Mouse (Mus musculus) bone marrow, adult 2 months (tissue): ENCODE measurements around the gene Epb41l1. TPM values are rescaled to one million over a fixed set of nuclear protein-coding genes. Genes with fewer than 3 reads are reported as not detected.

Source experiments
- H3K27ac ChIP-seq: fragments of 200-500 bp; 2 replicates; pipeline ENCODE4 v1.5.1; 2012; ENCODE audit warnings: low read depth, mild to moderate bottlenecking, control low read depth, inconsistent platforms, low read length; ENCODE audit not compliant: control insufficient read depth, poor library complexity, insufficient read depth
- H3K4me1 ChIP-seq: fragments of 200-500 bp; 2 replicates; pipeline ENCODE4 v1.6.1; 2011; ENCODE audit warnings: low read length; ENCODE audit not compliant: control insufficient read depth, insufficient read depth
- H3K4me3 ChIP-seq: fragments of 200-500 bp; replicated peaks from 2 replicates; pipeline ENCODE3; 2011; ENCODE audit warnings: mild to moderate bottlenecking, low read depth, low read length, control low read depth; ENCODE audit not compliant: control insufficient read depth
- CTCF ChIP-seq: fragments of 200-500 bp; IDR thresholded peaks from 2 replicates; pipeline ENCODE4 v1.5.1; 2011; ENCODE audit warnings: low read length, control low read depth; ENCODE audit not compliant: control insufficient read depth, insufficient read depth
- POLR2A ChIP-seq: fragments of 200-500 bp; IDR thresholded peaks from 2 replicates; pipeline ENCODE4 v1.6.1; 2011; ENCODE audit warnings: low read depth, mild to moderate bottlenecking, control low read depth, low read length, borderline replicate concordance; ENCODE audit not compliant: control insufficient read depth
- WGBS: fragments of 180-500 bp; shearing (Covaris S2); methylation state at CpG from one replicate; pipeline ENCODE4 v1.1.7; 2018; 5-methylcytosine and 5-hydroxymethylcytosine counted together
- polyA plus RNA-seq: library from polyadenylated mRNA; stranded (reverse); fragments of >200 nt; gene quantifications from 2 replicates; pipeline ENCODE4 v1.2.4, GENCODE M21; 2011; ENCODE audit warnings: low replicate concordance; ENCODE audit not compliant: missing spikeins, insufficient read depth, insufficient read length

Epb41l1 gene
- polyA plus RNA-seq, 1 experiment: 9.1 TPM

DNA sequence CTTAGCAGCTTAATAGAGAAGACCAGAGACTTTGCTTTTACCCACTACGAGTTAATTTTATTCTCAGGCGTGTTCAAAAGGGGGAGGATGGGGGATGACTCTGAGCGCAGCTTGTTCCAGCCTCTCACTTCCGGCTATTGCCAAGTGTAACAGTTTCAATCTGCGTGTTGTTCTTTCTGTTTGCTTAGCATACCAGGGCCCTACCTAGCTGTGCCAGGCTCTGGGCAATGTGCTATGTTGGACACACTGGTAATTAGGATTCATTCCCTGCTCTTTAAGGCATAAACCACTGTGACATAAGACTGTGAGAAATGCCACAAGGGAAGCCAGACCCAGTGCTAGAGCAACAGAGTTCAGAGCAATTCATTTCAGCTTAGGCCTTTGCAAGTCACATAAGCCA is 142.8 kb downstream of the Epb41l1 start:
- no peak for TF ChIP-seq POLR2A
- TF ChIP-seq CTCF: no peak
- no peaks in the 10 kb centered on the region for H3K4me1 ChIP-seq
- H3K27ac ChIP-seq: no peak overlapping the region
- H3K4me3 ChIP-seq: no peak overlapping the region
- 77% methylated on average over 5 of the region's 5 CpGs for WGBS

DNA sequence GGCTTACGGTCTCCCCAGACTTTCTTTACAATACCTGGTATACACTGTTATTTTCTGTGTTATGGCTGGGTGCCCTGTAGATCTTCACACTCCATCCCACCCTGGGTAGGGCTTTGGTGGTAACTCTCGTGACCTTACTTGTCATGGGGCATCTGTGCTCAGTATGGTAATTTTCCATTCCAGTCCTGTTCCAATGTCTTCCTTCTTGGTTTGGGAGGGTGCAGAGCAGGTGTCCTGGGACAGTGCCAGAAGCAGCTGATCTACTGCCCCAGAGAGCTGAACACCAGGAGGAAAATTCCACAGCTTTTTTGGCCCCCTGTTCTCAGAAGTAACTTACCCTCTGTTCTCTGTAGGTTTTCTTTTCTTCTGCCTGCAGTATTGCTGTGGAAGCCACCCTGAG is 145.8 kb downstream of the Epb41l1 start:
- 90% methylated on average over 2 of the region's 2 CpGs for WGBS
- no peaks in the 10 kb centered on the region for H3K4me1 ChIP-seq
- H3K27ac ChIP-seq: no peak overlapping the region
- H3K4me3 ChIP-seq: no peak overlapping the region
- TF ChIP-seq POLR2A: no peak

DNA sequence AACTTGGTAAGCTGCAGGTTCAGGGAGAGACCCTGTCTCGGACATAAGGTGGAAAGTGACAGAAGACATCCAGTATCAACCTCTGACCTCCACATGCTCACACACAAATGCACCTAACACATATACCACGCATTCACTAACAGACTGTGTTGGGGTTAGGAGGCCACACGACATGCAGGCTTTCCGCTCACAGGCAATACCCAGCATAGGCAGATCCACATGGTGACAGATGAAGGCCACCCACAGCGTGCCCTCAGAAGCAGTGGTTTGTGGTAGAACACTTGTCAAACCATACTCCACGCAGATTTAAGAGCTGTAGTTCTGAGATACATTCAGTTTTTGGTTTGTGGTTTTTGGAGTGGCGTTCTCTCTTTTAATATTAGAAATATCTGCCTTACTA is 147.9 kb downstream of the Epb41l1 start:
- WGBS: 77% methylated on average over 7 of the region's 7 CpGs
- TF ChIP-seq CTCF (no peak), POLR2A (no peak)
- Histone ChIP-seq H3K4me1 (no peaks in the 10 kb centered on the region), H3K27ac (no peak overlapping the region), H3K4me3 (no peak overlapping the region)

DNA sequence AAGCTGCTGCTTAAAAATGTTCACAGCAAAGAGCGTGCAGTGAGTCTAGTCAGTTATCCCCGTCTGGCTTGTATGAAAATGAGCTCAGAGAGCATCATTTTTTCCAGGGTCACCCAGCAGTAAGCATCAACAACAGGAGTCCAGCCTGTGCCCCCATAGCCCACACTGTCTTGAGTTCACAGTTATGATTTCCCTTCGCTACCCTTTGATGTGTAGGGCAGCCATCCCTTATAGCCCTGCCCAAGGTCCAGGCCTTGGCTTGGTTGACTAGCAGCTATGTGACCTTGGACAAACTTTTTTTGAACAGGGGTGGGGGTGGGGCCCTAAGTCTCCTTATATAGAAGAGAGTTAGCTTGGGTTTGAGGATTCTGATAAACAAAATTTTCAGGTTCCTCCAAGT is 148.6 kb downstream of the Epb41l1 start:
- Histone ChIP-seq H3K4me1 (no peaks in the 10 kb centered on the region), H3K27ac (no peak overlapping the region), H3K4me3 (no peak overlapping the region)
- TF ChIP-seq POLR2A (no peak), CTCF (no peak)
- 87% methylated on average over 3 of the region's 3 CpGs for WGBS

DNA sequence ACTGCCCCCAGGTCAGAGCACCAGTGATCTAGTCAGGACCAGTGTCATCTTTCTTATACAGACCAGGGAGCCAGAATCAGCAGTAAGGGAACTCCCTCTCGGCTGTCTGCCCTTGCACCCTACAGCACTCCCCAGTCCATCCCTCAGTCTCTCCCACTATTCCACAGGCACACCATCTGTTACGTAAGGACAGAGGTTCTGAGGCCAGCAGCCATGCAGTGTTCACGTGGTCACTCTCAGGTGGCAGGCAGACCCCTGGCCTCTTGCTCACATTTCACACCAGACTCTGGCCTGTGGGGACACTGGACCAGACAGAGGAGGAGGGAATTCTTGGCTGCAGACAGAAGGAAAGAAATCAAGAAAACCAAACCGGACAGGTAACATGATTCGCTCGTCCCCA is 150.8 kb downstream of the Epb41l1 start:
- Histone ChIP-seq H3K4me3 (no peak overlapping the region), H3K27ac (no peak overlapping the region), H3K4me1 (no peaks in the 10 kb centered on the region)
- WGBS: 81% methylated on average over 6 of the region's 6 CpGs
- TF ChIP-seq CTCF: no peak
- TF ChIP-seq POLR2A: no peak

DNA sequence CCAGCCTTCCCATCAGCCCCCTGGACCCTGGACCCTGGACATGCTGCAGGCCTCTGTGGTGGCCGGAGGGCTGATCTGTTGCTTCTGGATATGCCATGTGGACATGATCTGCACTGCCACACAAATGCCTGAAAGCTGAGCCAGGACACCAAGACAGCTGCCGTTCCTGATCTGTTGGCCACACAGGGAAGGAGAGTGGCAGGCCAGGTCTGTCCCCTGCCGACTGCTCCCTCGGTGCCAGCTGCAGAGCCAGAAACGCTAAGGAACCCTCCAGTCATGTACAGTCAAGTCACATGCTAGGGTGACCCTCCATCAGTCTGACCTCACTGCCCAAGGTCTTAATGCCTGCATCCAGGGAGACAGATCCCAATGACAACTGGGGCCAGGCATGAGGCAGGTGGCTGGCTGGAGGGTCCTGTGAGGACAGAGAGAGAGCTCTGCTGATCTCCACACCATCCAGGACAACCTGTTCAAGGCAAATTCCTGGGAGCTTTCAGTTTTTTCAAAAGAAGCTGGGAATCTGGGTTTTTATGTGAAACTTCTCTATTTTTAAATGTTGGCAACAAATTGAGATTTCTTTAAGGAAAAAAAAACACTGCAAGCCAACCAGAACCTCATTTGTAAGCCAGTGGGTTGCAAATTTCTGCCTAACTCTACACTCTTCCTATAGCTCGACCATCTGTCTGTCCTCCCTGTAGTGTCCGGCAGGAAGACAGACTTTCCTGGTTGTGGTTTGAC is 156.3 kb downstream of the Epb41l1 start:
- TF ChIP-seq POLR2A (no peak), CTCF (no peak)
- no peak overlapping the region for H3K27ac ChIP-seq
- no peaks in the 10 kb centered on the region for H3K4me1 ChIP-seq
- no peak overlapping the region for H3K4me3 ChIP-seq
- 74% methylated on average over 7 of the region's 7 CpGs for WGBS

DNA sequence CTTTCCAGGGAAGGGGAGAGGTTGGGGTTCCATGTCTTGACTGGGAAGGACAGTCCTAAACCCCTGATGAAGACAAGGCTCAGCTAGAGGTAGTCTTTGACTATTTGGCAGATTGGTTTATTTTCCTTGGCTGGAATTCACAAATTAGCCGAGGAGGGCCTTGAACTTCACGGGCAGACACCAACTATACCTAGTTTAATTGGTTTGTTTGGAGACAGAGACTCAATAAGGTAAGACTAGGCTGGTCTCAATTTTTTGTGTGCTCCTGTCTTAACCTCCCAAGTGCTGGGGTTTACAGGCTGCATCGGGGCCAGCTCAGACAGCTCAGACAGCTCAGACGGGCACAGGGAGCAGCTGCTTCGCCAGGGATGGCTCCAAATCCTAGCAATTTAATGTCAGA is 159.8 kb downstream of the Epb41l1 start:
- 72% methylated on average over 5 of the region's 5 CpGs for WGBS
- no peaks in the 10 kb centered on the region for H3K4me1 ChIP-seq
- TF ChIP-seq CTCF: no peak
- TF ChIP-seq POLR2A: no peak
- no peak overlapping the region for H3K4me3 ChIP-seq
- no peak overlapping the region for H3K27ac ChIP-seq

DNA sequence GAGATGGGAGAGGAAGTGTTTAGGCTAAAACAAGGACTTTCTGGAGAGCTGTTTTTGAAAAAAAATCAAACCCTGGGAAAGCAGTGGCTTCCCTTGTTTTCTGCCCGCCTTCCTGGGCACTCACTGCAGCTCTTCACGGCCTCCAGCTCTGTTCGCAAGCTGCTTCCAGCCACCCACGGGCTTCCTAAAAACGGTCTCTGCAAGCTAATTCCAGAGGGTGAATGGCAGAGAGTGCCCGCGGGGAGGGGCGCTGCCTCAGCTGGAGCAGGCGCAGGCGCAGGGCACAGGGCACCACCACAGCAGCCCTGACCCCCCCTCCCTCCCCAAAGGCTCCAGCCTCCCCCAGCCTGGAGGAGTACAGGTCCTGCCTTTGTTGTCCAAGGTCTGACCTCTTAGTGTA is 160.5 kb downstream of the Epb41l1 start:
- 44% methylated on average over 10 of the region's 10 CpGs for WGBS
- Histone ChIP-seq H3K4me3 (no peak overlapping the region), H3K27ac (no peak overlapping the region), H3K4me1 (no peaks in the 10 kb centered on the region)
- TF ChIP-seq POLR2A (no peak), CTCF (no peak)

DNA sequence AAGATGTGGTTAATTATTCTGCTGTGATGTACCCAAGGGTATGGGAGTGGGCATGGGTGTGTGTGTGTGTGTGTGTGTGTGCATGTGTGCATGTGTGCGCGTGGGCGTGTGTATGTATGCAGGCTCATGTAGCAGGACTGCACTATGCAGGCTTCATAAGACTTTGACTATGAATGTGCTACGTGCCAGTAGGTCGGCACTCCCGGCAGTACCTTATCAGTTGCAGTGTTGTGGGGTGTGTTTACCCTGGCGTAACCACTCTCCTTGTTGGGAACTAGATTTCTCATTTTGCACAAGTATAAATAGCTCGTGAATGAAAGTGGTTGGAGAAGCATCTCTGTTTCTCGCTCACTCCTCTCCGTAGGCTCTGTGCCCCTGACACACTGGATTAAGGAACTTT is 162.2 kb downstream of the Epb41l1 start:
- Histone ChIP-seq H3K4me1 (no peaks in the 10 kb centered on the region), H3K27ac (no peak overlapping the region), H3K4me3 (no peak overlapping the region)
- TF ChIP-seq CTCF: no peak
- TF ChIP-seq POLR2A: no peak
- 80% methylated on average over 10 of the region's 10 CpGs for WGBS
